Mouse (Mus musculus) MEL (cell line): Measurements from ENCODE around the gene Adat2.

ENCODE experiments used
- CTCF ChIP-seq, 3 experiments: IDR thresholded peaks in 2 of 3; conservative IDR thresholded peaks in 1 of 3; 2 replicates each; pipeline ENCODE4 v1.5.1; 2011 to 2012; ENCODE audit warnings: low read length in 3 of 3, low read depth in 2 of 3, mild to moderate bottlenecking in 2 of 3, improper control_type of control experiment in 1 of 3, inconsistent platforms in 1 of 3, mixed read lengths in 1 of 3, moderate library complexity in 1 of 3; ENCODE audit not compliant: control insufficient read depth in 1 of 3, insufficient read depth in 1 of 3, poor library complexity in 1 of 3, severe bottlenecking in 1 of 3
- EP300 ChIP-seq, 2 experiments: IDR thresholded peaks; 2 replicates each; pipeline ENCODE4 v1.6.1; 2011; ENCODE audit warnings: improper control_type of control experiment in 2 of 2, low read length in 2 of 2, low read depth in 1 of 2, mild to moderate bottlenecking in 1 of 2
- MAFK ChIP-seq: IDR thresholded peaks from 2 replicates; pipeline ENCODE4 v1.6.1; 2011; ENCODE audit warnings: low read depth, mild to moderate bottlenecking, low read length, improper control_type of control experiment, borderline replicate concordance
- POLR2A ChIP-seq, 2 experiments: IDR thresholded peaks; 2 replicates each; pipeline ENCODE4 v1.6.1; 2011 to 2012; ENCODE audit warnings: low read length in 2 of 2, mild to moderate bottlenecking in 2 of 2, control low read depth in 1 of 2, improper control_type of control experiment in 1 of 2, low read depth in 1 of 2, moderate library complexity in 1 of 2; ENCODE audit not compliant: control insufficient read depth in 1 of 2, insufficient read depth in 1 of 2, poor library complexity in 1 of 2
- POLR2AphosphoS2 ChIP-seq: IDR thresholded peaks from 2 replicates; pipeline ENCODE4 v1.6.1; 2011; ENCODE audit warnings: low read length, improper control_type of control experiment
- TAL1 ChIP-seq: IDR thresholded peaks from 2 replicates; pipeline ENCODE4 v1.6.1; 2012; ENCODE audit warnings: mild to moderate bottlenecking, inconsistent platforms, low read length, moderate library complexity, mixed read lengths
- ZKSCAN1 ChIP-seq: IDR thresholded peaks from 2 replicates; pipeline ENCODE4 v1.6.1; 2012; ENCODE audit warnings: low read depth, mild to moderate bottlenecking, inconsistent platforms, low read length, improper control_type of control experiment, moderate library complexity
- ZMIZ1 ChIP-seq: IDR thresholded peaks from 2 replicates; pipeline ENCODE4 v1.6.1; 2012; ENCODE audit warnings: low read depth, mild to moderate bottlenecking, inconsistent platforms, low read length, improper control_type of control experiment, moderate library complexity

GRCm38 (mm10) chr10:13592196-13592595, 39.5 kb downstream of the Adat2 start:
- TF ChIP-seq ZMIZ1 = no peak
- no peak for TF ChIP-seq MAFK
- TF ChIP-seq POLR2A (IDR thresholded peaks at IDR 0.05; ENCODE audit: control insufficient read depth in 1 of 2, insufficient read depth in 1 of 2, low read depth in 1 of 2, low read length in 2 of 2, poor library complexity in 1 of 2) = no peak
- no peak for TF ChIP-seq TAL1
- no peak for TF ChIP-seq POLR2AphosphoS2
- TF ChIP-seq ZKSCAN1 = no peak
- TF ChIP-seq CTCF (IDR thresholded peaks at IDR 0.05 in 2 of 3, conservative IDR thresholded peaks at IDR 0.05 in 1 of 3; ENCODE audit: control insufficient read depth in 1 of 3, insufficient read depth in 1 of 3, low read depth in 2 of 3, low read length in 3 of 3, poor library complexity in 1 of 3, severe bottlenecking in 1 of 3) = no peak
- no peak for TF ChIP-seq EP300 (IDR thresholded peaks at IDR 0.05; ENCODE audit: low read depth in 1 of 2, low read length in 2 of 2)
